Mouse (Mus musculus) hindbrain, embryonic 16.5 days (tissue): Measurements from ENCODE around the gene Git1. TPM values are rescaled to one million over a fixed set of nuclear protein-coding genes. Genes with fewer than 3 reads are reported as not detected.
"Not testable (repeated sequence)": the region's sequence is repeated elsewhere in the genome, so short reads cannot be mapped to it uniquely, and the experiment has no call there.

ENCODE experiments used
- ATAC-seq: fragments of 200-750 bp; cut with Nextera tagmentation; 2 replicates; pipeline ENCODE4 v1.8.0; 2017; ENCODE audit warnings: moderate TSS enrichment, moderate library complexity
- H3K27ac ChIP-seq: fragments of 300-500 bp; sonication (generic); 2 replicates; pipeline ENCODE4 v1.5.1; 2014; ENCODE audit warnings: low read depth, mild to moderate bottlenecking, control low read depth, low read length, moderate library complexity
- H3K27me3 ChIP-seq: fragments of 300-500 bp; sonication (generic); replicated peaks from 2 replicates; pipeline ENCODE4 v1.6.1; 2014; ENCODE audit warnings: low read length; ENCODE audit not compliant: control insufficient read depth, insufficient read depth
- H3K36me3 ChIP-seq: fragments of 300-500 bp; sonication (generic); 2 replicates; pipeline ENCODE4 v1.6.1; 2014; ENCODE audit warnings: mild to moderate bottlenecking, low read length, moderate library complexity, mixed read lengths; ENCODE audit not compliant: control insufficient read depth, insufficient read depth
- H3K4me1 ChIP-seq: fragments of 300-500 bp; sonication (generic); 2 replicates; pipeline ENCODE4 v1.6.1; 2014; ENCODE audit warnings: low read depth, low read length; ENCODE audit not compliant: control insufficient read depth, insufficient read depth
- H3K4me2 ChIP-seq: fragments of 300-500 bp; sonication (generic); 2 replicates; pipeline ENCODE4 v1.6.1; 2014; ENCODE audit warnings: mild to moderate bottlenecking, low read length, control low read depth, moderate library complexity
- H3K4me3 ChIP-seq: fragments of 300-500 bp; sonication (generic); 2 replicates; pipeline ENCODE4 v1.5.1; 2014; ENCODE audit warnings: mild to moderate bottlenecking, low read length, control low read depth, moderate library complexity
- H3K9ac ChIP-seq: fragments of 300-500 bp; sonication (generic); 2 replicates; pipeline ENCODE4 v1.6.1; 2014; ENCODE audit warnings: low read depth, mild to moderate bottlenecking, control low read depth, low read length, moderate library complexity
- H3K9me3 ChIP-seq: fragments of 300-500 bp; sonication (generic); 2 replicates; pipeline ENCODE4 v1.6.1; 2014; ENCODE audit warnings: mild to moderate bottlenecking, low read length, moderate library complexity; ENCODE audit not compliant: control insufficient read depth
- WGBS: fragments of 180-500 bp; shearing (Covaris S2); extraction: QIAGEN DNeasy Blood & Tissue Kit; methylation state at CpG from one replicate; pipeline ENCODE4 v1.1.7; 2014; 5-methylcytosine and 5-hydroxymethylcytosine counted together
- polyA plus RNA-seq: library from polyadenylated mRNA; unstranded; fragments of >200 nt; fragmentation: Nextera tagmentation; extraction: Ambion mirVana; gene quantifications from 2 replicates; pipeline ENCODE4 v1.2.1, GENCODE M21; 2015

Git1 gene
- polyA plus RNA-seq, 1 experiment from 2014 or later, result 14.0 TPM

DNA sequence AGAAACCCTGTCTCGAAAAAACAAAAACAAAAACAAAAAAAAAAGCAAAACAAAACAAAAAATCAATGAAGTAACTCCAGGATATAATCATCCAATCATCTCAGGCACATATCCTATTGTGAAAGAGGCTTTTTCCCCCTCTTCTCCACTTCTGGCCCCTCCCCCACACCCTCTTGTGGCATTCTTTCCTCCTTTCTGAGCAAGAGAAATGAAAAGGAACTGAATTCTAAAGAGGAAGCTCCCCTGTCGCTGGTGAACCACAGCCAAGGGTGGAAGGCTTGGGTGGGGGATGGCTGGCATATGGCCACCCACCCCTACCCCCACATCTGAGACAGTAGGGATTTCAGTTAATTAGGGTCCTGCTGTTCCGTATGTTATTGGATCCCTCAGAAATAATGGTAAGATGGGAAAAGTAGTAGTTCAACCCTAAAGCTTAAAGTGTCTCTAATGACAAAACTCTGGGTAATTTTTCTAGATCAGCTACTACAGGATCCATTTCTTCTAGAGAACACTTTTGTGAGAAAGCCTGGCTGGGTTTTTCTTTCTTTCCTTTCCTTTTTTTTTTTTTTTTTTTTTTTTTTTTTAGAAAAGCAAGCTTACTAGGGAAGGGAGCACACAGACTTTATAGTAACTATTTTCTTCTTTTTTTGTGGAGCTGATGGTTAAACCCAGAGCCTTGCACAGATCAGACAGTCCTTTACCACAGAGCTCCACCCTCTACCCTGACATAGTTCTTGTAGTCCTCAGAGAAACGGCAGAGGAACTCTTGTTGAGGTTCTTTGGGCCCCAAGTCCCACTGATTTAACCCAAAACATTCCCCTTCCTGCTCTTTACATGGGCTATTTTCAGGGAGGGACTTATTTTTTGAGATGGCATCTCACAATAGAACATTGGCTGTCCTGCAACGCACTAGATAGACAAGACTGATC, 27.5 kb downstream of the Git1 start:
- WGBS, result 43% methylated on average over 5 of the region's 5 CpGs
- Histone ChIP-seq H3K4me2 (no peak overlapping the region), H3K4me3 (no peak overlapping the region), H3K4me1 (peaks cover 3% of the 10 kb centered on the region; the same call in 1 of the 2 replicates), H3K27ac (no peak overlapping the region), H3K9ac (no peak overlapping the region), H3K27me3 (no peaks in the 10 kb centered on the region), H3K9me3 (no peaks in the 10 kb centered on the region), H3K36me3 (no peaks in the 10 kb centered on the region)
- ATAC-seq, result no peak

DNA sequence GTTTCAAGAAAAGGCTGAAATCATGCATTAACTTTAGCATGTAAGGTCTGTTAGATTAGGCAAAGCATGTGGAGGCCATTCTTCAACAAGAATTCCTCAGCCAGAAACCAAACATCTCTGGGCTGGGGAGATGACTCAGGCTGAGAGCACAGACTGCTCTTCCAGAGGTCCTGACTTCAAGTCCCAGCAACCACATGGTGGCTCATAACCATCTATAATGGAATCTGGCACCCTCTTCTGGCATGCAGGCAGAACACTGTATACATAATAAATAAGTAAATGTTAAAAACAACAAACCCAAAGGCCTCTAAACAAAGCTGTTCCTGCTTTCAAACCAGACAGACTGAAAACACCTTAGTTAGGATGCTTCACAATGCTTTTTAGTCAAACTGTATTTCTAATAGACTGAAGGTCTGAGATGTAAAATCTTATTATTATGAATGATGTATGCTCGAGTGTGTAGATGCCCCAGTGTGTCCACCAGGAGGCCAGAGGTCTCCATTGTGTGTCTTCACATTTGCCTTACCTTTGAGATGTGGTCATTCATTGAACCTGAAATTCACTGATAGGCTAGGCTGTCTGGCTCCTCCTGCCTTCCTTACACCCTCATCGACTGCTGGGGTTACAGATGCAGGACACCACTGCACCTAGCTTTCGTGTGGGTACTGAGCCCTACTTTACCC, 32.6 kb downstream of the Git1 start:
- H3K9ac ChIP-seq, result no peak overlapping the region
- ATAC-seq, result no peak
- no peak overlapping the region for H3K4me3 ChIP-seq
- H3K4me2 ChIP-seq, result no peak overlapping the region
- H3K4me1 ChIP-seq, result no peaks in the 10 kb centered on the region
- H3K9me3 ChIP-seq, result no peaks in the 10 kb centered on the region
- no peaks in the 10 kb centered on the region for H3K27me3 ChIP-seq
- WGBS, result 82% methylated on average over 3 of the region's 3 CpGs
- no peak overlapping the region for H3K27ac ChIP-seq
- no peaks in the 10 kb centered on the region for H3K36me3 ChIP-seq

DNA sequence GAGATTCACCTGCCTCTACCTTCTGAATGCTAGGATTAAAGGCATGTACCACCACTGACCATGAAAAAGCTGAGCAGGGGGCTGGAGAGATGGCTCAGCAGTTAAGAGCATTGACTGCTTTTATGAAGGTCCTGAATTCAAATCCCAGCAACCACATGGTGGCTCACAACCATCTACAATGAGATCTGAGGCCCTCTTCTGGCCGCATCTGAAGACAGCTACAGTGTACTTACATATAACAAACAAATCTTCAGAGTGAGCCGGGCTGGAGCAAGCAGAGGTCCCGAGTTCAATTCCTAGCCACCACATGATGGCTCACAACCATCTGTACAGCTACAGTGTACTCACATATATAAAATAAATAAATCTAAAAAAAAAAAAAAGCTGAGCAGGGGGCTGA, 35.1 kb downstream of the Git1 start:
- H3K9ac ChIP-seq, H3K36me3 ChIP-seq, H3K27ac ChIP-seq, H3K9me3 ChIP-seq, H3K4me3 ChIP-seq, H3K4me1 ChIP-seq, H3K4me2 ChIP-seq, H3K27me3 ChIP-seq, ATAC-seq: not testable (repeated sequence)
- 90% methylated on average over 3 of the region's 3 CpGs for WGBS

DNA sequence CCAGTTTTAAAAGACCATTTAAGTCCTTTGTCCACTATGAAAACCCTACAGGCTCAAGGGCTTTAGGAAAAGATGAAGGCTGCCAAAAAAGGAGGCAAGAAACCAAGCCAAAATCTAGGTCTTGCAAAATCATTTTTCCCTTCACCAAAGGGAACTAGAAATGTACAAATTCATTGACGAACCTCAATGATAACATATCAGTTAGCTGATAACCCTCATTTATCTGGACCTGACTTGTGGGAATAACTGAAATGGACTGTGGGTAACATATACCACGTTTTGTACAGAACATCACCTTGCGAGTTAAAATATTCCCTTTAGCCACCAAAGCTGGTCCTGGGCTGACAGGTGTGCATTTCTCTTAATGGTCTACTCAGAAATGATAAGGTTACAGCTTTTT, 36.3 kb downstream of the Git1 start:
- ATAC-seq, result no peak
- no peak overlapping the region for H3K27ac ChIP-seq

DNA sequence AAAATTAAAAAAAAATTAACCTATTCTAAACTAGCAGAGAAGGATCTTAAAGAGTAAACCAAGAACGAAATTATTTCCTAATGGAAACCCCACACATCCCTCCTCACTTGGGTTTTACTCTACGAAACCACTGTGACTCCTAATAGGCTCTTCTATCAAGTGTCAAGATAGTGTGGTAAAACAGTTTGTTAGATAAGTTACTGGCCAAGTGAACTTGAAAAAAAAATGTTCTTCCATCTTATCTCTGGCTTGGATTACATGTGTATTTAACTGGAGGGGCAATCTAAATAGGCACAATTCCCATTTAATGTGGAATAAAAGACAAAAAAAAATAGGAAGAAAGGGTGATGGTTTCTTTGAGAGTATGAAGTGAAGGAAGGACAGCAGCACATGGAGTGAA, 37.5 kb downstream of the Git1 start:
- no peaks in the 10 kb centered on the region for H3K27me3 ChIP-seq
- H3K9me3 ChIP-seq, result no peaks in the 10 kb centered on the region
- no peak overlapping the region for H3K27ac ChIP-seq
- WGBS, result 88% methylated on average over 2 of the region's 2 CpGs
- H3K36me3 ChIP-seq, result no peaks in the 10 kb centered on the region
- H3K4me1 ChIP-seq, result no peaks in the 10 kb centered on the region
- no peak overlapping the region for H3K4me2 ChIP-seq
- no peak overlapping the region for H3K4me3 ChIP-seq
- no peak for ATAC-seq
- no peak overlapping the region for H3K9ac ChIP-seq

More for the DNA sequence above, 36.3 kb downstream of the Git1 start:
- no peaks in the 10 kb centered on the region for H3K9me3 ChIP-seq
- H3K4me1 ChIP-seq, result no peaks in the 10 kb centered on the region
- 89% methylated on average over 3 of the region's 3 CpGs for WGBS
- no peak overlapping the region for H3K4me2 ChIP-seq
- H3K4me3 ChIP-seq, result no peak overlapping the region
- H3K27me3 ChIP-seq, result no peaks in the 10 kb centered on the region
- H3K36me3 ChIP-seq, result no peaks in the 10 kb centered on the region
- H3K9ac ChIP-seq, result no peak overlapping the region

DNA sequence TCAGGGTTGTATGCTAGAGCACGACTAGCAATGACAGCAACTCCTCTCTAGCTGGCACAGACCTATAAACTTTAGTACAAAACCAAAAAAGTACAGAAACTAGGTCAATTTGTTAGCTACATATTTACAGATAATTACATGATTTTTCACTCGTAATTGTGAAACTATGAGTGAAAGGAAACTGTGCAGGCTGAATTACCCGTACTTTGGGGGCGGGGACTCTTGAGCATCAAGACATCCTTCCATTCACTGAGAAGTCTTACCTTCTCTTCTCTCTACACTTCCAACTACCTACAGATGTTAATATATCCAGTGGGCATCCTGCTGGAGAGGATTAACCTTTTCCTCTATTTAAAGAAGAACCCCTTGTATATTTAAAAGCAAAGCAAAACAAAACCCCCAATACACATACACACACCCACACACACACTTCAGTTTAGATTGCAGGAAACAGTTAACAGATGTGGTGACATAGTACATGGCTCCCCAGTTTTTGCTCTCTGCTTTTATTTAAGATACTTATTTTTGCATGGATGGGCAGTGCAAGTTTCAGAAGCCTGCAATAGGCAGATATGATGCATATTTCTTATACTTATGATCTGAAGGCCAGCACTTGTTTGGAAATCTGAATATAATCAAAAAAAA, 39.0 kb downstream of the Git1 start:
- Histone ChIP-seq H3K9ac (no peak overlapping the region), H3K9me3 (no peaks in the 10 kb centered on the region), H3K4me3 (no peak overlapping the region), H3K4me1 (no peaks in the 10 kb centered on the region), H3K4me2 (no peak overlapping the region), H3K27ac (no peak overlapping the region), H3K27me3 (no peaks in the 10 kb centered on the region), H3K36me3 (peaks cover 8% of the 10 kb centered on the region)
- WGBS, result 92% methylated on average over 4 of the region's 4 CpGs
- no peak for ATAC-seq

DNA sequence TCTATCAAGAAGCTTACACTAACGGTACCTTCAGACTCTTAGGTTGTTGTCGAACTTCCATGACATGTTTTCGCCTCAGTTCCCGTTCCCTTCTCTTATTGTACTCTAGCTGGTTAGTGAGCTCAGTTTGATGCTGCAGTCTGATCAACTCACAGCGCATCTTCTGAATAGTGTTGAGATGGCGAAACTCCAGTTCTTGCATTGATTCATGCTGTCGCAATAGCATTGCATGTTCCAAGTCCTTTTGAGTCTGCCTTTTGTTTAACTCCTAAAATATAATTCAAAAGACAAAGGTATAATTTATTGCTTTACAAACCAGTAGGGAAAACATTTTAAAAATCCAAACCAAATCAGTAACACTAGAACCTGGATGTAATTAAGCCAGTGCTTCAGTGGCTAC, 51.9 kb downstream of the Git1 start:
- Histone ChIP-seq H3K4me3 (no peak overlapping the region), H3K9ac (no peak overlapping the region), H3K4me1 (no peaks in the 10 kb centered on the region), H3K27ac (no peak overlapping the region), H3K9me3 (no peaks in the 10 kb centered on the region), H3K36me3 (peaks cover 35% of the 10 kb centered on the region), H3K27me3 (no peaks in the 10 kb centered on the region), H3K4me2 (no peak overlapping the region)
- WGBS, result 94% methylated on average over 7 of the region's 7 CpGs
- no peak for ATAC-seq
